Mouse (Mus musculus): ENCODE measurements around the gene Gm21293.
"Not testable (repeated sequence)": the region's sequence is repeated elsewhere in the genome, so short reads cannot be mapped to it uniquely, and the experiment has no call there.

Gm21293 gene

GRCm38 (mm10) chr10:104142687-104143086 is at the start of gene Gm21293:
Gene Gm21293, plus strand, starts transcription at chr10:104142987.
- DNase-seq: not testable (repeated sequence)

GRCm38 (mm10) chr10:104110044-104110443 is 32.7 kb upstream of the Gm21293 start:
- no peak for DNase-seq

- DNase-seq: no peak
These were observed 24.5 kb upstream of the Gm21293 start for GRCm38 (mm10) chr10:104118312-104118711.

GRCm38 (mm10) chr10:104151197-104151596 is 8.4 kb downstream of the Gm21293 start, which contains the start of gene Gm6763:
Gene Gm6763, plus strand, starts transcription at chr10:104151497.
- not testable (repeated sequence) for DNase-seq

- DNase-seq: not testable (repeated sequence)
These were observed 16.9 kb downstream of the Gm21293 start, which contains the start of gene Gm8764 for GRCm38 (mm10) chr10:104159706-104160105. Gene Gm8764, plus strand, starts transcription at chr10:104160006.

GRCm38 (mm10) chr10:104168215-104168614 is 25.4 kb downstream of the Gm21293 start, which contains the start of gene Gm21304:
Gene Gm21304, plus strand, starts transcription at chr10:104168515.
- not testable (repeated sequence) for DNase-seq

- DNase-seq: not testable (repeated sequence)
These were observed 33.9 kb downstream of the Gm21293 start, which contains the start of gene Gm21312 for GRCm38 (mm10) chr10:104176724-104177123. Gene Gm21312, plus strand, starts transcription at chr10:104177024.

GRCm38 (mm10) chr10:104185233-104185632 is 42.4 kb downstream of the Gm21293 start, which contains the start of gene Gm20765:
Gene Gm20765, plus strand, starts transcription at chr10:104185533.
- DNase-seq: not testable (repeated sequence)

- DNase-seq: not testable (repeated sequence)
These were observed 51.0 kb downstream of the Gm21293 start, which contains the start of gene Gm4340 for GRCm38 (mm10) chr10:104193742-104194141. Gene Gm4340, plus strand, starts transcription at chr10:104194042.
